17 mouse cellular contexts compared by ENCODE assay signal in genomic region chr10:95151012-95151768, GRCm38 (mm10).
DNase-seq lines count a peak whose midpoint lies in the region; ATAC-seq and TF ChIP-seq lines count a peak whose summit lies in the region.
"Had no signal": no experiment of that assay in that cellular context is flagged by ENCODE, and none has a peak within 500 bp of the region (broad histone marks: within the 10 kb centered on the region; RNA-seq: fewer than 3 reads in every experiment).

No protein-coding gene starts in this region.

- H3K27me3 ChIP-seq in spleen, adult 2 months (ENCODE audit: control insufficient read depth, insufficient read depth, low read length) = no peaks in the 10 kb centered on the region
- H3K27me3 ChIP-seq in embryonic facial prominence, embryonic 10.5 days (replicated peaks; ENCODE audit: low read depth, poor library complexity, severe bottlenecking) = no peaks in the 10 kb centered on the region
- no peaks in the 10 kb centered on the region for H3K27me3 ChIP-seq in forebrain, embryonic 13.5 days
- H3K27me3 ChIP-seq: forebrain, embryonic 15.5 days had no signal

- TF ChIP-seq CTCF in spleen, adult 2 months (IDR thresholded peaks at IDR 0.05; ENCODE audit: extremely low read depth, insufficient read depth, insufficient read length, insufficient replicate concordance) = no peak

- no peak overlapping the region for H3K9ac ChIP-seq in forebrain, embryonic 13.5 days
- H3K9ac ChIP-seq: forebrain, embryonic 15.5 days; hindbrain, embryonic 14.5 days; liver, embryonic 14.5 days had no signal

- DNase-seq in frontal cortex, postnatal 14 days (ENCODE audit: low spot score in 2 of 2) = no peak
- peak; percentile 30 to 69 for DNase-seq in spleen, adult 2 months (ENCODE audit: low read depth in 1 of 2, low spot score in 2 of 2)
- DNase-seq in spleen, postnatal 14 days (ENCODE audit: low spot score in 2 of 2) = no peak
- DNase-seq in embryonic facial prominence, embryonic 10.5 days (ENCODE audit: low spot score) = no peak
- no peak for DNase-seq in urinary bladder, adult 18-20 months (ENCODE audit: low spot score in 2 of 2)
- DNase-seq: adrenal gland, postnatal 25 days; gastrocnemius, postnatal 36 days; kidney, adult 2 months; thymus, postnatal 14 days had no signal

- ATAC-seq in frontal cortex, adult (ENCODE audit: low TSS enrichment) = peak; percentile 38; the same call in 1 of the 2 replicates
- ATAC-seq in granulocyte monocyte progenitor cell, adult 5-6 weeks (replicated peaks; ENCODE audit: poor library complexity, severe bottlenecking) = peak; percentile 84
- ATAC-seq in forebrain, embryonic 13.5 days = no peak
- ATAC-seq: CD4-positive, CD25-positive, alpha-beta regulatory T cell, adult 4 months; forebrain, embryonic 15.5 days had no signal

- TF ChIP-seq POLR2A in spleen, adult 2 months (IDR thresholded peaks at IDR 0.05; ENCODE audit: low read depth, low read length) = no peak

- WGBS in spleen, adult 2 months = 63% methylated on average over 6 of the region's 6 CpGs
- 94% methylated on average over 6 of the region's 6 CpGs for WGBS in embryonic facial prominence, embryonic 10.5 days
- 94% methylated on average over 6 of the region's 6 CpGs for WGBS in forebrain, embryonic 13.5 days

- no peak overlapping the region for H3K4me3 ChIP-seq in spleen, adult 2 months (ENCODE audit: extremely low read depth, insufficient read depth, insufficient read length)
- H3K4me3 ChIP-seq in embryonic facial prominence, embryonic 10.5 days = no peak overlapping the region
- no peak overlapping the region for H3K4me3 ChIP-seq in forebrain, embryonic 13.5 days
- H3K4me3 ChIP-seq: forebrain, embryonic 15.5 days; midbrain, embryonic 10.5 days had no signal

- peaks cover 15% of the 10 kb centered on the region; the same call in 1 of the 2 replicates for H3K4me1 ChIP-seq in spleen, adult 2 months (ENCODE audit: control insufficient read depth, insufficient read depth, insufficient read length)
- peaks cover 24% of the 10 kb centered on the region for H3K4me1 ChIP-seq in embryonic facial prominence, embryonic 10.5 days
- peaks cover 12% of the 10 kb centered on the region for H3K4me1 ChIP-seq in forebrain, embryonic 13.5 days

- no peaks in the 10 kb centered on the region for H3K9me3 ChIP-seq in embryonic facial prominence, embryonic 10.5 days
- H3K9me3 ChIP-seq in forebrain, embryonic 13.5 days (replicated peaks) = no peaks in the 10 kb centered on the region
- H3K9me3 ChIP-seq: forebrain, embryonic 15.5 days; midbrain, embryonic 10.5 days had no signal

- H3K4me2 ChIP-seq in forebrain, embryonic 13.5 days = no peak overlapping the region
- H3K4me2 ChIP-seq: forebrain, embryonic 15.5 days; hindbrain, embryonic 14.5 days had no signal

- no peak overlapping the region for H3K27ac ChIP-seq in spleen, adult 2 months (ENCODE audit: insufficient read depth, low read length)
- H3K27ac ChIP-seq in embryonic facial prominence, embryonic 10.5 days (replicated peaks) = no peak overlapping the region
- H3K27ac ChIP-seq in forebrain, embryonic 13.5 days = no peak overlapping the region
- H3K27ac ChIP-seq: forebrain, embryonic 15.5 days; hindbrain, embryonic 14.5 days; liver, embryonic 14.5 days; midbrain, embryonic 10.5 days had no signal

- no peaks in the 10 kb centered on the region for H3K36me3 ChIP-seq in spleen, adult 2 months (ENCODE audit: control insufficient read depth, insufficient read depth, low read length)
- no peaks in the 10 kb centered on the region for H3K36me3 ChIP-seq in embryonic facial prominence, embryonic 10.5 days (replicated peaks)
- H3K36me3 ChIP-seq in forebrain, embryonic 13.5 days (ENCODE audit: poor library complexity, severe bottlenecking) = no peaks in the 10 kb centered on the region
- H3K36me3 ChIP-seq: forebrain, embryonic 15.5 days; midbrain, embryonic 10.5 days had no signal

Comparison
In these comparisons a context has a peak if more than half of its experiments do, and no peak if none do; other contexts are left out.
1. DNase-seq: peak in spleen, adult 2 months (2 of 2); none in frontal cortex, postnatal 14 days (0 of 2), spleen, postnatal 14 days (0 of 2), embryonic facial prominence, embryonic 10.5 days (single experiment) and urinary bladder, adult 18-20 months (0 of 2).